Mouse (Mus musculus) right cerebral cortex, adult 2 months (tissue): ENCODE data around the gene B3galt6.

Experiments
- DNase-seq, 2 experiments: peaks; one replicate each; pipeline ENCODE4 v3.0.0; 2021 to 2022; ENCODE audit warnings: low spot score in 2 of 2

The B3galt6 gene

GRCm38 (mm10) chr4:155992241-155992905 is at the start of gene B3galt6, which contains the start of gene Sdf4:
TSS of gene B3galt6 (minus strand) at chr4:155992649.
TSS of gene Sdf4 (plus strand) at chr4:155992872.
- DNase-seq = peak; percentile 84 to 92

GRCm38 (mm10) chr4:156034901-156035300 is 42.5 kb upstream of the B3galt6 start:
- DNase-seq = no peak

- no peak for DNase-seq
Observed at GRCm38 (mm10) chr4:156034301-156034700, 41.9 kb upstream of the B3galt6 start.

- no peak for DNase-seq
Observed at GRCm38 (mm10) chr4:156033476-156034119, 41.1 kb upstream of the B3galt6 start.

- DNase-seq = no peak
Observed at GRCm38 (mm10) chr4:156032856-156033255, 40.4 kb upstream of the B3galt6 start.

GRCm38 (mm10) chr4:156031593-156032391 is 39.3 kb upstream of the B3galt6 start:
- DNase-seq = peak; percentile 75 to 81

- DNase-seq = peak in 1 of 2 experiments; percentile 24
Observed at GRCm38 (mm10) chr4:156031255-156031592, 38.8 kb upstream of the B3galt6 start.

GRCm38 (mm10) chr4:156030651-156031118 is 38.2 kb upstream of the B3galt6 start:
- no peak for DNase-seq

GRCm38 (mm10) chr4:156028580-156028979 is 36.1 kb upstream of the B3galt6 start:
- DNase-seq = no peak

GRCm38 (mm10) chr4:156026013-156026412 is 33.6 kb upstream of the B3galt6 start, which contains the start of gene Tnfrsf18:
TSS of gene Tnfrsf18 (plus strand) at chr4:156026164.
- DNase-seq = peak; percentile 53 to 68

- no peak for DNase-seq
Observed at GRCm38 (mm10) chr4:156024184-156024583, 31.7 kb upstream of the B3galt6 start.

- no peak for DNase-seq
Observed at GRCm38 (mm10) chr4:156023520-156023919, 31.1 kb upstream of the B3galt6 start.

GRCm38 (mm10) chr4:156021942-156022419 is 29.5 kb upstream of the B3galt6 start:
- no peak for DNase-seq

GRCm38 (mm10) chr4:156021381-156021780 is 28.9 kb upstream of the B3galt6 start:
- no peak for DNase-seq

GRCm38 (mm10) chr4:156019771-156020170 is 27.3 kb upstream of the B3galt6 start:
- DNase-seq = no peak

GRCm38 (mm10) chr4:156014436-156014835 is 22.0 kb upstream of the B3galt6 start:
- no peak for DNase-seq

GRCm38 (mm10) chr4:156013637-156014036 is 21.2 kb upstream of the B3galt6 start, which contains the start of gene Tnfrsf4:
TSS of gene Tnfrsf4 (plus strand) at chr4:156013843.
- DNase-seq = peak; percentile 38 to 44

GRCm38 (mm10) chr4:156008369-156008768 is 15.9 kb upstream of the B3galt6 start:
- no peak for DNase-seq

- DNase-seq = no peak
Observed at GRCm38 (mm10) chr4:156004109-156004508, 11.7 kb upstream of the B3galt6 start.

GRCm38 (mm10) chr4:155993606-155994005 is 1.2 kb upstream of the B3galt6 start:
- DNase-seq = no peak

- peak; percentile 97 to 99 for DNase-seq
Observed at GRCm38 (mm10) chr4:155992906-155993547, 578 bp upstream of the B3galt6 start.

GRCm38 (mm10) chr4:155991908-155992230 is 580 bp downstream of the B3galt6 start:
- DNase-seq = no peak
